Mouse (Mus musculus) CH12.LX (cell line): ENCODE measurements at regions not wholly inside any gene's neighbourhood (a gene's known extent, or its start where the extent isn't known, plus 50 kb on each side); places are given as distances from the start of the nearest gene placed in this dataset.

Experiments
- DNase-seq: peaks from one replicate; pipeline ENCODE4 v3.0.0-alpha.2; 2013; ENCODE audit errors: extremely low read depth
- H3K27ac ChIP-seq: 2 replicates; pipeline ENCODE4 v1.5.1; 2012; ENCODE audit warnings: low read depth, mild to moderate bottlenecking, control low read depth, moderate library complexity; ENCODE audit not compliant: insufficient read depth
- H3K27me3 ChIP-seq: replicated peaks from 2 replicates; pipeline ENCODE3; 2012; ENCODE audit warnings: inconsistent platforms
- H3K36me3 ChIP-seq, 2 experiments: replicated peaks in 1 of 2; 2 replicates each; pipeline versions ENCODE3 to v1.6.1; 2012; ENCODE audit warnings: inconsistent platforms in 1 of 2, low read length in 1 of 2, mild to moderate bottlenecking in 1 of 2, mixed read lengths in 1 of 2, moderate library complexity in 1 of 2; ENCODE audit not compliant: control insufficient read depth in 1 of 2, insufficient read depth in 1 of 2
- H3K4me1 ChIP-seq, 2 experiments: 2 replicates each; pipeline ENCODE4 v1.6.1; 2012; ENCODE audit warnings: inconsistent platforms in 1 of 2, moderate library complexity in 1 of 2; ENCODE audit not compliant: insufficient read depth in 2 of 2, control insufficient read depth in 1 of 2
- H3K4me2 ChIP-seq: 2 replicates; pipeline ENCODE4 v1.6.1; 2012; ENCODE audit warnings: low read depth, mild to moderate bottlenecking, control low read depth; ENCODE audit not compliant: poor library complexity, insufficient read depth, severe bottlenecking
- H3K4me3 ChIP-seq, 3 experiments: fragments of 150-350 bp in 1 of 3; sonication (generic) in 1 of 3; replicated peaks in 1 of 3; 2 replicates each; pipeline versions ENCODE3 to v1.5.1; 2011 to 2012; ENCODE audit warnings: low read depth in 2 of 3, low read length in 2 of 3, mild to moderate bottlenecking in 2 of 3, moderate library complexity in 2 of 3, control low read depth in 1 of 3, improper control_type of control experiment in 1 of 3, inconsistent platforms in 1 of 3, mixed read lengths in 1 of 3; ENCODE audit not compliant: poor library complexity in 1 of 3
- H3K79me2 ChIP-seq: replicated peaks from 2 replicates; pipeline ENCODE4 v1.6.1; 2012; ENCODE audit warnings: mild to moderate bottlenecking, moderate library complexity; ENCODE audit not compliant: control insufficient read depth, poor library complexity, insufficient read depth, severe bottlenecking; ENCODE audit errors: extremely low read depth
- H3K9ac ChIP-seq: 2 replicates; pipeline ENCODE4 v1.6.1; 2012; ENCODE audit warnings: low read depth, mild to moderate bottlenecking, control low read depth, moderate library complexity; ENCODE audit not compliant: insufficient read depth
- H3K9me3 ChIP-seq: replicated peaks from 2 replicates; pipeline ENCODE3; 2012; ENCODE audit warnings: low read length, inconsistent platforms, mixed read lengths
- BHLHE40 ChIP-seq: IDR thresholded peaks from 2 replicates; pipeline ENCODE4 v1.6.1; 2011; ENCODE audit warnings: mild to moderate bottlenecking, low read depth, low read length, improper control_type of control experiment
- EP300 ChIP-seq: IDR thresholded peaks from 2 replicates; pipeline ENCODE4 v1.6.1; 2011; ENCODE audit warnings: low read length, improper control_type of control experiment
- ETS1 ChIP-seq: conservative IDR thresholded peaks from 2 replicates; pipeline ENCODE4 v1.6.1; 2012; ENCODE audit warnings: low read depth, mild to moderate bottlenecking, inconsistent platforms, low read length, improper control_type of control experiment, moderate library complexity
- IRF4 ChIP-seq: IDR thresholded peaks from 2 replicates; pipeline ENCODE4 v1.6.1; 2014; ENCODE audit warnings: low read depth, mild to moderate bottlenecking, inconsistent platforms, low read length, improper control_type of control experiment
- JUN ChIP-seq: IDR thresholded peaks from 2 replicates; pipeline ENCODE4 v1.6.1; 2011; ENCODE audit warnings: low read depth, mild to moderate bottlenecking, low read length, improper control_type of control experiment, moderate library complexity; ENCODE audit not compliant: insufficient read depth
- JUND ChIP-seq: conservative IDR thresholded peaks from 2 replicates; pipeline ENCODE4 v1.6.1; 2011; ENCODE audit warnings: low read depth, low read length, improper control_type of control experiment
- MAFK ChIP-seq: IDR thresholded peaks from 2 replicates; pipeline ENCODE4 v1.6.1; 2011; ENCODE audit warnings: low read length, improper control_type of control experiment; ENCODE audit not compliant: insufficient replicate concordance
- MEF2A ChIP-seq: IDR thresholded peaks from 2 replicates; pipeline ENCODE4 v1.6.1; 2014; ENCODE audit warnings: low read depth, mild to moderate bottlenecking, inconsistent platforms, low read length, improper control_type of control experiment, borderline replicate concordance
- MXI1 ChIP-seq: IDR thresholded peaks from 2 replicates; pipeline ENCODE4 v1.6.1; 2011; ENCODE audit warnings: mild to moderate bottlenecking, low read depth, low read length, improper control_type of control experiment
- PAX5 ChIP-seq: IDR thresholded peaks from 2 replicates; pipeline ENCODE4 v1.6.1; 2012; ENCODE audit warnings: low read length, inconsistent platforms, mixed read lengths
- RAD21 ChIP-seq: IDR thresholded peaks from 2 replicates; pipeline ENCODE4 v1.6.1; 2011; ENCODE audit warnings: low read depth, mild to moderate bottlenecking, low read length, improper control_type of control experiment, moderate library complexity
- SIN3A ChIP-seq: IDR thresholded peaks from 2 replicates; pipeline ENCODE4 v1.6.1; 2012; ENCODE audit warnings: low read length, improper control_type of control experiment, inconsistent platforms
- TBP ChIP-seq: conservative IDR thresholded peaks from 2 replicates; pipeline ENCODE4 v1.6.1; 2011; ENCODE audit warnings: low read depth, low read length, improper control_type of control experiment
- TCF12 ChIP-seq: IDR thresholded peaks from 2 replicates; pipeline ENCODE4 v1.6.1; 2014; ENCODE audit warnings: low read depth, mild to moderate bottlenecking, inconsistent platforms, low read length, improper control_type of control experiment
- USF1 ChIP-seq: IDR thresholded peaks from 2 replicates; pipeline ENCODE4 v1.6.1; 2014; ENCODE audit warnings: low read depth, mild to moderate bottlenecking, inconsistent platforms, low read length, improper control_type of control experiment
- USF2 ChIP-seq: conservative IDR thresholded peaks from 2 replicates; pipeline ENCODE4 v1.6.1; 2011; ENCODE audit warnings: low read depth, low read length, improper control_type of control experiment
- ZC3H11A ChIP-seq: IDR thresholded peaks from 2 replicates; pipeline ENCODE4 v1.6.1; 2012; ENCODE audit warnings: low read depth, mild to moderate bottlenecking, inconsistent platforms, low read length, improper control_type of control experiment
- ZKSCAN1 ChIP-seq: IDR thresholded peaks from 2 replicates; pipeline ENCODE4 v1.6.1; 2012; ENCODE audit warnings: low read depth, inconsistent platforms, low read length, improper control_type of control experiment, borderline replicate concordance
- dilution Hi-C: fragments of 300-500 bp; cut with MboI; formaldehyde crosslinking; loops from 2 replicates; pipeline ENCODE4 v1.14.3; 2020; ENCODE audit warnings: low sequenced_read_pairs; ENCODE audit not compliant: extremely low pct_unique_long_range_greater_than_20kb, extremely low pct_ligation_motif_present
- in situ Hi-C: fragments of 300-500 bp; cut with MboI; formaldehyde crosslinking; loops from 3 replicates; pipeline ENCODE4 v1.14.3; 2019; ENCODE audit warnings: low sequenced_read_pairs, low pct_ligation_motif_present, low pct_unique_long_range_greater_than_20kb, mixed read lengths

DNA sequence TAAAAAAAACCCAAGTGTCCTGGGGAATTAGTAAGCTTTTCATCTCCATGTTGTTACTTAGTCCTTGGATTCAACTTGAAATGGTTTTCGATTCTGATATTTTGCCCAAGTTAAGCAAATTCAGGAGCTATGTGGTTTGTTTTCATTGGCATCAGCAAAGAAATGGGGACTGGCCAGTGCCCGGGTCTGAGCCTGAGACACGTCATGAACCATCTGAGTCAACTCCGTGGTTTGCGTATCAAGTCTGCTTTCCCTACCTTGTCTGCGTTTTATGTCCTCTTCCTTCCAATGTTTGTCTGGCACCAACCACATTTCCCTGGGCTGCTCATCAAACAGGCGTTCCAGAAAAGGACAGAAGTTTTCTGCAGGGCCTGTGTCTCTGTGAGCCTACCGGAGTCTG lies 83.7 kb upstream of the Ptch1 start:
- Histone ChIP-seq H3K4me2 (no peak overlapping the region), H3K4me1 (no peaks in the 10 kb centered on the region; a peak in 1 of 4 replicates), H3K27ac (no peak overlapping the region), H3K27me3 (no peaks in the 10 kb centered on the region), H3K36me3 (no peaks in the 10 kb centered on the region), H3K79me2 (no peaks in the 10 kb centered on the region), H3K4me3 (no peak overlapping the region), H3K9me3 (no peaks in the 10 kb centered on the region), H3K9ac (no peak overlapping the region)
- in situ Hi-C loops, result no loop called here
- dilution Hi-C loops, result no loop called here
- no peak for TF ChIP-seq MEF2A
- no peak for TF ChIP-seq RAD21
- no peak for TF ChIP-seq IRF4
- no peak for TF ChIP-seq MXI1
- no peak for TF ChIP-seq PAX5
- TF ChIP-seq TBP, result no peak
- no peak for TF ChIP-seq USF2
- no peak for TF ChIP-seq ETS1
- no peak for TF ChIP-seq JUND
- no peak for TF ChIP-seq ZKSCAN1
- TF ChIP-seq TCF12, result no peak
- TF ChIP-seq ZC3H11A, result no peak
- TF ChIP-seq MAFK, result no peak
- TF ChIP-seq USF1, result no peak
- no peak for DNase-seq

DNA sequence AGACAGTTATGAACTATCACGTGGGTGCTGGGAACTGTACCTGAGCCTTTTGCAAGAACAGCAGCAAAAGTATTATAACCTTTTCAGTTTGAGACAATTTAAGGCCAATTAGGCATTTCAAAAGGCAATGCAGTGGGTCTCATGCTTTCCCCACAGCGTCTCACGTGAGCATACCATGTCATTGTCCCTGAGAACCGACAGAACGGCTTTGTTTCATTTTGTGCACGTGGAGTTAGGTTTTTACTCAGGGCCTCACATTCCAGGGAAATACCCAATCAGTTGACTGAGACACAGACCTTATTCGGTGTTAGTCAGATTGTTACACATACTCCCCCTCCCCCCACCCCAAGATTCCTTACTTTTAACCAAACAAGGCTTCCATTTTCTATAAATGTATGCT lies 86.0 kb upstream of the Ptch1 start:
- dilution Hi-C loops (no loop called here), in situ Hi-C loops (no loop called here)
- TF ChIP-seq ETS1, result peak; percentile 39; the same call in 1 of the 2 replicates
- peak; percentile 91 for TF ChIP-seq BHLHE40
- TF ChIP-seq EP300, result 0 out of 2 replicates have a peak, but pooled peaks have one; percentile 26
- TF ChIP-seq JUN, result no peak
- no peak for TF ChIP-seq SIN3A
- peak; percentile 19; the same call in 1 of the 2 replicates for TF ChIP-seq IRF4
- DNase-seq, result no peak
- no peak overlapping the region for H3K9ac ChIP-seq
- H3K79me2 ChIP-seq, result no peaks in the 10 kb centered on the region
- H3K4me3 ChIP-seq, result no peak overlapping the region
- no peaks in the 10 kb centered on the region for H3K27me3 ChIP-seq
- H3K4me2 ChIP-seq, result 0 out of 2 replicates have a peak overlapping the region, but pooled peaks have one; percentile 29
- no peaks in the 10 kb centered on the region; a peak in 1 of 4 replicates for H3K4me1 ChIP-seq
- no peak overlapping the region for H3K27ac ChIP-seq
- no peaks in the 10 kb centered on the region for H3K36me3 ChIP-seq
- H3K9me3 ChIP-seq, result no peaks in the 10 kb centered on the region
